Mouse (Mus musculus): ENCODE measurements at regions not wholly inside any gene's neighbourhood (a gene's known extent, or its start where the extent isn't known, plus 50 kb on each side); places are given as distances from the start of the nearest gene placed in this dataset.

- TF ChIP-seq CTCF (IDR thresholded peaks at IDR 0.05 in 2 of 3, conservative IDR thresholded peaks at IDR 0.05 in 1 of 3; ENCODE audit: control insufficient read depth in 1 of 3, insufficient read depth in 1 of 3, low read depth in 2 of 3, low read length in 3 of 3, poor library complexity in 1 of 3, severe bottlenecking in 1 of 3) (no peak), TCF12 (IDR thresholded peaks at IDR 0.05; ENCODE audit: low read depth, low read length) (no peak), KAT2A (conservative IDR thresholded peaks at IDR 0.05; ENCODE audit: low read depth, low read length) (no peak), POLR2A (IDR thresholded peaks at IDR 0.05; ENCODE audit: control insufficient read depth in 1 of 2, insufficient read depth in 1 of 2, low read depth in 1 of 2, low read length in 2 of 2, poor library complexity in 1 of 2) (no peak), EP300 (IDR thresholded peaks at IDR 0.05; ENCODE audit: low read depth in 1 of 2, low read length in 2 of 2) (no peak)
Observed at GRCm38 (mm10) chr15:59754906-59755305, 261.5 kb downstream of the 4933412E24Rik start.

Measured in MEL (cell line).